ENCODE assay signal across 30 mouse cellular contexts in genomic region chr12:32233871-32234270, GRCm38 (mm10). TPM values are rescaled to one million over a fixed set of nuclear protein-coding genes. Genes with fewer than 3 reads are reported as not detected.
DNase-seq lines count a peak whose midpoint lies in the region; ATAC-seq and TF ChIP-seq lines count a peak whose summit lies in the region.
"Had no signal": no experiment of that assay in that cellular context is flagged by ENCODE, and none has a peak within 500 bp of the region (broad histone marks: within the 10 kb centered on the region; RNA-seq: fewer than 3 reads in every experiment).

No protein-coding gene starts in this region.

- TF ChIP-seq CTCF in lung, embryonic 14.5 days (IDR thresholded peaks at IDR 0.05; ENCODE audit: low read depth), result no peak

- intact Hi-C loops in heart, postnatal 10 days (cut with DNase I), result loop anchor here (2.0 kb wide), 1 partner anchor 55 kb away; no protein-coding TSS in a partner anchor

- no peaks in the 10 kb centered on the region for H3K36me3 ChIP-seq in lung, embryonic 14.5 days (ENCODE audit: insufficient read depth)
- H3K36me3 ChIP-seq: embryonic facial prominence, embryonic 15.5 days; forebrain, embryonic 12.5 days; G1E; heart, embryonic 12.5 days; limb, embryonic 12.5 days; liver, embryonic 12.5 days; neural tube, embryonic 13.5 days; stomach, embryonic 15.5 days had no signal

- no peaks in the 10 kb centered on the region for H3K9me3 ChIP-seq in lung, embryonic 14.5 days (ENCODE audit: low read depth, low read length)
- H3K9me3 ChIP-seq: embryonic facial prominence, embryonic 15.5 days; forebrain, embryonic 12.5 days; G1E; heart, embryonic 12.5 days; limb, embryonic 12.5 days; liver, embryonic 12.5 days; neural tube, embryonic 13.5 days; stomach, embryonic 15.5 days had no signal

- WGBS in lung, embryonic 14.5 days, result 45% methylated on average over 4 of the region's 4 CpGs

- H3K27ac ChIP-seq in lung, embryonic 14.5 days (ENCODE audit: low read depth), result no peak overlapping the region
- H3K27ac ChIP-seq: embryonic facial prominence, embryonic 15.5 days; forebrain, embryonic 12.5 days; heart, adult 2 months; hindbrain, embryonic 14.5 days; kidney, postnatal 0 days; limb, embryonic 12.5 days; liver, embryonic 12.5 days; neural tube, embryonic 13.5 days; stomach, embryonic 15.5 days had no signal

- no peak overlapping the region for H3K4me3 ChIP-seq in lung, embryonic 14.5 days (ENCODE audit: low read depth, low read length)
- H3K4me3 ChIP-seq: embryonic facial prominence, embryonic 15.5 days; forebrain, embryonic 12.5 days; heart, adult 2 months; heart, embryonic 12.5 days; limb, embryonic 12.5 days; liver, embryonic 12.5 days; neural tube, embryonic 13.5 days; stomach, embryonic 15.5 days had no signal

- DNase-seq in cerebellum, postnatal 10 days, result peak; percentile 51 to 57
- no peak for DNase-seq in cerebellum, postnatal 25 days
- peak; percentile 70 for DNase-seq in heart, adult 11 months
- DNase-seq in heart, postnatal 10 days, result no peak
- DNase-seq in lung, embryonic 14.5 days, result peak; percentile 38
- DNase-seq in lung, postnatal 10 days, result no peak
- DNase-seq in NIH3T3 (ENCODE audit: low read depth), result peak; percentile 39
- DNase-seq in adrenal gland, postnatal 10 days, result no peak
- DNase-seq: adrenal gland, postnatal 25 days; cerebellum, adult 8-10 months; gastrocnemius, postnatal 36 days; heart, adult 2 months; kidney, adult 18-20 months; layer of hippocampus, postnatal 36 days; lung, adult 18-20 months; lung, postnatal 14 days; retina, postnatal 1 day; right cerebral cortex, postnatal 14 days had no signal

- H3K4me2 ChIP-seq in lung, embryonic 14.5 days, result no peak overlapping the region
- H3K4me2 ChIP-seq: embryonic facial prominence, embryonic 15.5 days; forebrain, embryonic 12.5 days; heart, embryonic 12.5 days; hindbrain, embryonic 14.5 days; limb, embryonic 12.5 days; liver, embryonic 12.5 days; neural tube, embryonic 13.5 days; stomach, embryonic 15.5 days had no signal

- H3K9ac ChIP-seq in lung, embryonic 14.5 days, result no peak overlapping the region
- H3K9ac ChIP-seq: embryonic facial prominence, embryonic 15.5 days; forebrain, embryonic 12.5 days; heart, embryonic 12.5 days; hindbrain, embryonic 14.5 days; limb, embryonic 12.5 days; liver, embryonic 12.5 days; neural tube, embryonic 13.5 days; stomach, embryonic 15.5 days had no signal

- no peak for ATAC-seq in lung, embryonic 14.5 days (ENCODE audit: insufficient read depth)
- ATAC-seq: liver, embryonic 12.5 days had no signal

- no peaks in the 10 kb centered on the region for H3K27me3 ChIP-seq in lung, embryonic 14.5 days (ENCODE audit: insufficient read depth, low read length)
- H3K27me3 ChIP-seq: CH12.LX; embryonic facial prominence, embryonic 15.5 days; forebrain, embryonic 12.5 days; heart, embryonic 12.5 days; limb, embryonic 12.5 days; liver, embryonic 12.5 days; neural tube, embryonic 13.5 days; stomach, embryonic 15.5 days had no signal

- H3K4me1 ChIP-seq in lung, embryonic 14.5 days (ENCODE audit: insufficient read depth), result no peaks in the 10 kb centered on the region
- H3K4me1 ChIP-seq: heart, embryonic 12.5 days; limb, embryonic 12.5 days; stomach, embryonic 15.5 days had no signal

RNA-seq across cellular contexts. Expression of gene Pik3cg, which starts 25.4 kb away (rescaled TPM):
- 1 to 10 TPM; 2.1 to 2.6 TPM for total RNA-seq in heart, postnatal 10 days (2021)
- polyA plus RNA-seq in lung, embryonic 14.5 days (2014; fragmentation: Nextera tagmentation; extraction: Ambion mirVana), result 3.9 and 4.8 TPM in 2 replicates
- 1 to 10 TPM; 2.8 to 3.4 TPM for total RNA-seq in adrenal gland, postnatal 10 days (2021)
- polyA plus RNA-seq: C2C12 had no signal

Comparison
In these comparisons a context has a peak if more than half of its experiments do, and no peak if none do; other contexts are left out.
1. DNase-seq: peak in cerebellum, postnatal 10 days (2 of 2), heart, adult 11 months (single experiment), lung, embryonic 14.5 days (single experiment) and NIH3T3 (single experiment); none in cerebellum, postnatal 25 days (0 of 2), heart, postnatal 10 days (0 of 2), lung, postnatal 10 days (single experiment) and adrenal gland, postnatal 10 days (single experiment).